Mouse (Mus musculus) forebrain, embryonic 12.5 days (tissue): ENCODE measurements around the gene Slc4a8. TPM values are rescaled to one million over a fixed set of nuclear protein-coding genes. Genes with fewer than 3 reads are reported as not detected.
"Not testable (repeated sequence)": the region's sequence is repeated elsewhere in the genome, so short reads cannot be mapped to it uniquely, and the experiment has no call there.

Experiments used
- ATAC-seq: fragments of 200-750 bp; cut with Nextera tagmentation; 2 replicates; pipeline ENCODE4 v1.8.0; 2017; ENCODE audit warnings: moderate TSS enrichment; ENCODE audit not compliant: low FRiP score
- H3K27ac ChIP-seq: fragments of 300-500 bp; sonication (generic); 2 replicates; pipeline ENCODE4 v1.5.1; 2016; ENCODE audit warnings: mild to moderate bottlenecking
- H3K27me3 ChIP-seq: fragments of 300-500 bp; sonication (generic); 2 replicates; pipeline ENCODE4 v1.6.1; 2016; ENCODE audit warnings: mild to moderate bottlenecking
- H3K36me3 ChIP-seq: fragments of 300-500 bp; sonication (generic); replicated peaks from 2 replicates; pipeline ENCODE4 v1.6.1; 2016; ENCODE audit warnings: mild to moderate bottlenecking
- H3K4me1 ChIP-seq: fragments of 300-500 bp; sonication (generic); 2 replicates; pipeline ENCODE4 v1.6.1; 2016
- H3K4me2 ChIP-seq: fragments of 300-500 bp; sonication (generic); 2 replicates; pipeline ENCODE4 v1.6.1; 2016; ENCODE audit warnings: mild to moderate bottlenecking, moderate library complexity
- H3K4me3 ChIP-seq: fragments of 300-500 bp; sonication (generic); replicated peaks from 2 replicates; pipeline ENCODE4 v1.5.1; 2016; ENCODE audit warnings: mild to moderate bottlenecking
- H3K9ac ChIP-seq: fragments of 300-500 bp; sonication (generic); 2 replicates; pipeline ENCODE4 v1.6.1; 2016; ENCODE audit warnings: mild to moderate bottlenecking
- H3K9me3 ChIP-seq: fragments of 300-500 bp; sonication (generic); 2 replicates; pipeline ENCODE4 v1.6.1; 2016
- WGBS: fragments of 180-500 bp; shearing (Covaris S2); methylation state at CpG from one replicate; pipeline ENCODE4 v1.1.7; 2016; 5-methylcytosine and 5-hydroxymethylcytosine counted together
- polyA plus RNA-seq: library from polyadenylated mRNA; unstranded; fragments of >200 nt; fragmentation: Nextera tagmentation; extraction: Ambion mirVana; gene quantifications from 2 replicates; pipeline ENCODE4 v1.2.1, GENCODE M21; 2016

Slc4a8 gene
- polyA plus RNA-seq, 1 experiment from 2014 or later = 19.5 TPM

GRCm38 (mm10) chr15:100761036-100761418 lies 520 bp upstream of the Slc4a8 start:
- H3K4me1 ChIP-seq = peaks cover 23% of the 10 kb centered on the region
- no peaks in the 10 kb centered on the region for H3K9me3 ChIP-seq
- H3K4me2 ChIP-seq = peak overlapping the region; percentile 85
- peak overlapping the region; percentile 77; the same call in 1 of the 2 replicates for H3K9ac ChIP-seq
- WGBS = 10% methylated on average over 9 of the region's 9 CpGs
- peak overlapping the region; percentile 81 for H3K4me3 ChIP-seq
- peak overlapping the region; percentile 88 for H3K27ac ChIP-seq
- ATAC-seq = no peak; the same call in 1 of the 2 replicates
- 0 out of 2 replicates have a peak, but pooled peaks cover 3% of the 10 kb centered on the region for H3K36me3 ChIP-seq
- H3K27me3 ChIP-seq = no peaks in the 10 kb centered on the region

DNA sequence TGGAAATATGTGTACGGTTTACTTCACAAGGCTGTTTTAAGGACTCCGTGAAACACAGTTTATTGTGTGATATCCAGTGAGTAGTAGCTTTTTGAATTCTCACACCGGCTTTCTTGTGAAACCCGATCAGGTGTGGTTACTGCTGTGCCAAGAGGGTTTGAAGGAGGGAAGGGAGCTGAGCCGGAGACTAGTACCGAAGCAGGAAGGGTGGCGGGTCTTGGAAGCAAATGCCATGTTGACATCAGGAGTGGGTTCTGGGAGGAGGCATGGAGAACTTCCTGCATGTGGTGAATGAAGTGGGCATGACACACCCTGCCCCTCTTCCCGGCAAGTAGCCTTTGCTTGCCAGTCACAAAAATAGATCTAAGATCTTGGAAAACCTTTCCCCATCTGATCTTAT lies 1.1 kb downstream of the Slc4a8 start:
- peak overlapping the region; percentile 77 for H3K9ac ChIP-seq
- WGBS = 51% methylated on average over 8 of the region's 8 CpGs
- H3K9me3 ChIP-seq = no peaks in the 10 kb centered on the region
- H3K4me3 ChIP-seq = peak overlapping the region; percentile 81
- H3K4me1 ChIP-seq = peaks cover 23% of the 10 kb centered on the region
- H3K36me3 ChIP-seq = 0 out of 2 replicates have a peak, but pooled peaks cover 3% of the 10 kb centered on the region
- H3K27me3 ChIP-seq = no peaks in the 10 kb centered on the region
- no peak for ATAC-seq
- H3K27ac ChIP-seq = no peak overlapping the region
- H3K4me2 ChIP-seq = peak overlapping the region; percentile 85

- 85% methylated on average over 16 of the region's 16 CpGs for WGBS
- H3K9ac ChIP-seq = no peak overlapping the region
- H3K36me3 ChIP-seq = 0 out of 2 replicates have a peak, but pooled peaks cover 8% of the 10 kb centered on the region
- ATAC-seq = no peak
- H3K27me3 ChIP-seq = no peaks in the 10 kb centered on the region
- no peaks in the 10 kb centered on the region for H3K9me3 ChIP-seq
- peaks cover 23% of the 10 kb centered on the region for H3K4me1 ChIP-seq
- H3K4me3 ChIP-seq = no peak overlapping the region
- no peak overlapping the region for H3K4me2 ChIP-seq
- H3K27ac ChIP-seq = no peak overlapping the region
Observed at GRCm38 (mm10) chr15:100764163-100764951, 2.8 kb downstream of the Slc4a8 start.

DNA sequence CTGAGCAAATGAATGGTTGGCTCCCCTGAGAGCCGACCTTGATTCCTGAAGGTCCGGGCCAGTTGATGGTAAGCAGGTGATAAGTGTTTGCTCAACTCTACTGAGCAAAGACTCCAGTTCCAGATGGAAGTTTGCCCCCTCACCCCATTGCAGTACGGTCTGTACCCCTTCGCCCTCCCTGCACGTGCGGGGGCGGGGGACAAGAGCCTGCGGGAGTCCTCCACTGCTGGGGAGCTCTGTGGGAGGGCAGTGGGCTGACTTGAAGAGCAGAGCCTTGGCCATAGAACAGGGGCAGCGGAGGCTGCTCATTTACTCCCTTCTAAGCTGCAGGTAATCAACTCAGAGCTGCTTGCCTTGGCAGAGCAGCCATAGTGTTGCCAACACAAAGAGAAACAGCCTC lies 5.3 kb downstream of the Slc4a8 start:
- 0 out of 2 replicates have a peak, but pooled peaks cover 16% of the 10 kb centered on the region for H3K36me3 ChIP-seq
- H3K27me3 ChIP-seq = no peaks in the 10 kb centered on the region
- no peaks in the 10 kb centered on the region for H3K9me3 ChIP-seq
- 76% methylated on average over 9 of the region's 9 CpGs for WGBS
- H3K9ac ChIP-seq = no peak overlapping the region
- H3K4me2 ChIP-seq = no peak overlapping the region
- ATAC-seq = no peak
- no peak overlapping the region for H3K27ac ChIP-seq
- H3K4me3 ChIP-seq = no peak overlapping the region
- peaks cover 14% of the 10 kb centered on the region for H3K4me1 ChIP-seq

DNA sequence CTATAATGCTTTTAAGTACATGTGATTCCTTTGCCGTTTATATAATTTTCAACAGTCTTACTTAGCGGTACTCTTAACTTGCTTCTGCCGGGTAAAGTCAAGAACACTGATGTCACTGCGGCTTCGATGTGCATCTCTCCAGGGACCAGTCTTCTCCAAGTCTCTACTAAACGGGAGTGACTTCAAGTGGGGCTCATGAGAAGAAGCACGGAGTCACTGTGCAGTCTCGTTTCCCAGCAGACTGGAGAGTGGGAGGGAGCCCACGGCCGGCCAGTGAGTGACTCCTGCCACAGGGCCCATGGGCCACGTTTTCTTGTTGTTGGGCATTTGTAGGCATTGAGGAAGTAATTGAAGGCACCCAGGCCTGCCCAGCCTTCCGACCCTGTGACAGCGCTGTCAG lies 6.3 kb downstream of the Slc4a8 start:
- Histone ChIP-seq H3K9me3 (no peaks in the 10 kb centered on the region), H3K4me2 (no peak overlapping the region), H3K27me3 (no peaks in the 10 kb centered on the region), H3K4me3 (no peak overlapping the region), H3K36me3 (0 out of 2 replicates have a peak, but pooled peaks cover 16% of the 10 kb centered on the region), H3K27ac (no peak overlapping the region), H3K4me1 (peaks cover 4% of the 10 kb centered on the region), H3K9ac (no peak overlapping the region)
- ATAC-seq = no peak
- 91% methylated on average over 13 of the region's 13 CpGs for WGBS

GRCm38 (mm10) chr15:100769023-100769422 lies 7.5 kb downstream of the Slc4a8 start:
- not testable (repeated sequence) for H3K4me2 ChIP-seq, H3K4me1 ChIP-seq, ATAC-seq, H3K27me3 ChIP-seq, H3K27ac ChIP-seq, H3K9ac ChIP-seq, H3K4me3 ChIP-seq, H3K9me3 ChIP-seq
- H3K36me3 ChIP-seq = 0 out of 2 replicates have a peak, but pooled peaks cover 16% of the 10 kb centered on the region
- WGBS = 94% methylated on average over 4 of the region's 4 CpGs

DNA sequence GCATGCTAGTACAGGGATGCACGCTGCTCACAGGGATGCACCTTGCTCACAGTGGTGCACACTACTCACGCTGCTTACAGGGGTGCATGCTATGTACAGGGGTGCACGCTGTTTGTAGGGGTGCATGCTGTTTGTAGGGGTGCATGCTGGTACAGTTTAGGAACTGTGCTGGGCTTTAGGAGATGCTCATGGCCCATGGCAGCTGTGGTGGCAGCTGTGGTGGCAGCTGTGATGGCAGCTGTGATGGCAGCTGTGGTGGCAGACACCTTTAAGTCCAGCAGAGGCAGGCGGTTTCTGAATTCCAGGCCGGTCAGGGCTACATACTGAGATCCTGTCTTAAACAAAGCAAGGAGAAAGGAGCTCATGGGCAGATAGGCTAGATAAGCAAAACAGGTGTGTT lies 8.8 kb downstream of the Slc4a8 start:
- Histone ChIP-seq H3K9ac (no peak overlapping the region), H3K4me1 (peaks cover 11% of the 10 kb centered on the region), H3K4me3 (no peak overlapping the region), H3K9me3 (no peaks in the 10 kb centered on the region), H3K36me3 (0 out of 2 replicates have a peak, but pooled peaks cover 16% of the 10 kb centered on the region), H3K27ac (no peak overlapping the region), H3K4me2 (no peak overlapping the region), H3K27me3 (no peaks in the 10 kb centered on the region)
- ATAC-seq = no peak
- WGBS = 92% methylated on average over 5 of the region's 5 CpGs

GRCm38 (mm10) chr15:100772685-100773084 lies 11.1 kb downstream of the Slc4a8 start:
- WGBS = 94% methylated on average over 4 of the region's 4 CpGs
- Histone ChIP-seq H3K9me3 (no peaks in the 10 kb centered on the region), H3K27ac (no peak overlapping the region), H3K27me3 (no peaks in the 10 kb centered on the region), H3K4me2 (no peak overlapping the region), H3K4me1 (peaks cover 24% of the 10 kb centered on the region), H3K9ac (no peak overlapping the region), H3K4me3 (no peak overlapping the region), H3K36me3 (0 out of 2 replicates have a peak, but pooled peaks cover 13% of the 10 kb centered on the region)
- no peak for ATAC-seq

- H3K4me1 ChIP-seq = peaks cover 25% of the 10 kb centered on the region
Observed at GRCm38 (mm10) chr15:100773859-100774258, 12.3 kb downstream of the Slc4a8 start.

GRCm38 (mm10) chr15:100775189-100776166 lies 13.9 kb downstream of the Slc4a8 start:
- Histone ChIP-seq H3K9me3 (no peaks in the 10 kb centered on the region), H3K36me3 (0 out of 2 replicates have a peak, but pooled peaks cover 3% of the 10 kb centered on the region), H3K4me1 (peaks cover 32% of the 10 kb centered on the region), H3K4me3 (no peak overlapping the region), H3K9ac (no peak overlapping the region), H3K27ac (0 out of 2 replicates have a peak overlapping the region, but pooled peaks have one; percentile 54), H3K4me2 (no peak overlapping the region), H3K27me3 (no peaks in the 10 kb centered on the region)
- no peak for ATAC-seq
- 39% methylated on average over 19 of the region's 19 CpGs for WGBS

More at GRCm38 (mm10) chr15:100773859-100774258, 12.3 kb downstream of the Slc4a8 start:
- not testable (repeated sequence) for H3K9ac ChIP-seq, H3K27me3 ChIP-seq, H3K9me3 ChIP-seq, ATAC-seq, H3K36me3 ChIP-seq, H3K27ac ChIP-seq, H3K4me3 ChIP-seq, H3K4me2 ChIP-seq
- 95% methylated on average over 6 of the region's 6 CpGs for WGBS

- no peak overlapping the region for H3K27ac ChIP-seq
- H3K9ac ChIP-seq = no peak overlapping the region
- H3K9me3 ChIP-seq = no peaks in the 10 kb centered on the region
- H3K4me2 ChIP-seq = no peak overlapping the region
- no peak overlapping the region for H3K4me3 ChIP-seq
- H3K4me1 ChIP-seq = peaks cover 33% of the 10 kb centered on the region
- 89% methylated on average over 3 of the region's 3 CpGs for WGBS
- no peak for ATAC-seq
- no peaks in the 10 kb centered on the region for H3K36me3 ChIP-seq
- H3K27me3 ChIP-seq = no peaks in the 10 kb centered on the region
Observed at GRCm38 (mm10) chr15:100776424-100776823, 14.9 kb downstream of the Slc4a8 start.
